Mouse (Mus musculus): ENCODE measurements around the gene Ankrd11.

Gene Ankrd11

DNA sequence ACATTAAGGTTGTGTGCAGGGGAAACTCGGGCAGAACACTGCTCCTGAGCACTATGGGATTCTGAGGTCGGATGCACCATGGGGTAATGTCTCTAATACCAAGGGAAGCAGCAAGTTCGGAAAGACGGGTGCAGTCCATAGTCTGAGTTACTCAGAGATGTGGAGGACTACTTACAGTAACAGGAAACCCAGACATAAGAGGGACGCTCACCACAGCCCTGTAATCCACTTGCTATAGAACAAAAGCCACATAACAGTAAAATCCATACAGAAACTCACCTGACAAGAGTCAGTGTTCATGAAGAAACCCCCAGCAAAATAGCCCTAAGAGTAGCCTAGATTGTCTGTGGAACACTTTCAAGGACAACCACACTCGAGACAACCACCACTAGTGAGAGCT lies 118.0 kb downstream of the Ankrd11 start:
- no peak for DNase-seq

- no peak for DNase-seq
Observed at GRCm38 (mm10) chr8:122923431-122924090, 118.5 kb downstream of the Ankrd11 start.

DNA sequence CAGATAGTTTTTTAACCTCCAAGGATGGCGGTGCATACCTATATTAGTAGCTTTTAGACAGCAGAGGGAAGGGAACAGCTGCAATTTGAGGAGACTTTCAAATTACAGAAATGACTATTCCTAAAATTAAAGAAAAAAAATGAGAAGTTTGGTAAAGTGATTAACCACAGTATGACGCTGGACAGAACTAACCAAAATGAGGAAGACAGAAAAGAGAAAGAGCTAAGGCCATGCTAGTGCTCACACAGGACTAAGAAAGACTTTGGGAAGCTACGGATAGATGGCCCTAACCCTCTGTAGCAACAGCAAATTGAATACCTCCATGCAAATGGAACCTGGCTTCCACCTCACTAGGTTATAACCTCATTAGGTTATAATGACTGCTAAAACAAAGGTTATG lies 119.1 kb downstream of the Ankrd11 start:
- DNase-seq: no peak

DNA sequence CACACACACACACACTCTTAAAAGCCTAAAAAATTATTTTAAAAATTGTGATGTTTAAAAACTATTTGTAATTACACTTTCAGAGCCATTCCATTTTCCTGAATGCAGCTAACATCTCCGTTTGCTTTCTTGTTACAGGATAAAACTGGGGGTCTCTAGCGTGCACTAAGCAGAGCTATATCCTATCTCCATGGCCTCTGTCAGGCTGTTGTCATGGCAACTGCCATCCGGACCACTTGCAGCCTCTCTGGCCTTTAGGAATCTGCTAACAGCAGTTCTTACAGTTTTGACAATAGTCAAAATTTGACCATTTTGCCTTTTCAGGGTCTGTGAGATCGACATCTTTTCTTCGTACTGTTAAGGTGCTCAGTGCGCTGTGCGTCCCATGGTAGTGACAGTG lies 121.2 kb downstream of the Ankrd11 start:
- DNase-seq: no peak

DNA sequence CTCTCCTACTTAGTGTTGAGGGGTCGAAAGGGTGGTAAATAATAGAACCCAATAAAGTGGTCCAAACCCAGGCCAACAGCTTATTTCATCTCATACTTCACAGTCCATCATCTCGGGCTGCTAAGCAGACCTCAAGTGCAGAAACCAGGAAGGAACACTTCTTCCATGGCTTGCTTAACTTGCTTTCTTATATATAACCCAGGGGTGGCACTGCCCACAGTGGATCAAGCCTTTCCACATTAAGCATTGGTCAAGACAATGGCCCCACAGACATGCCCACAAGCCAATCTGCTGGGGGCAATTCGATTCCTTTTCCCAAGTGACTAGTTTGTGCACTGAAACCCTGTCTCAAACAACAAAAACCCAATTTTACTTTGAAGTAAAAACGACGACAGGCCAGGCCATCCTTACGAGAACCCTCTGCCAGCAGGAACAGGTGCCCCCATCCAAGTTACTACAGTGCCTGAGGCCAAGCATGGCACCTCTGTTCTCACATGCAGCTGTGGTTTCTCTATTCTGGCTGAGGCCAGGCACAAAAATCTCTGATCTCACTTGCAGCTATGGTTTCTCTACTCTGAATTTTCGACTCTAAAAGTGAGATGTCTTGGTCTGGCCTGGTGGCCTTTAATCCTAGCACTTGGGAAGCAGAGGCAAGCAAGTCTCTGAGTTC lies 123.5 kb downstream of the Ankrd11 start:
- DNase-seq: peak; percentile 43

- peak; percentile 46 for DNase-seq
Observed at GRCm38 (mm10) chr8:122917531-122918392, 124.3 kb downstream of the Ankrd11 start.

DNA sequence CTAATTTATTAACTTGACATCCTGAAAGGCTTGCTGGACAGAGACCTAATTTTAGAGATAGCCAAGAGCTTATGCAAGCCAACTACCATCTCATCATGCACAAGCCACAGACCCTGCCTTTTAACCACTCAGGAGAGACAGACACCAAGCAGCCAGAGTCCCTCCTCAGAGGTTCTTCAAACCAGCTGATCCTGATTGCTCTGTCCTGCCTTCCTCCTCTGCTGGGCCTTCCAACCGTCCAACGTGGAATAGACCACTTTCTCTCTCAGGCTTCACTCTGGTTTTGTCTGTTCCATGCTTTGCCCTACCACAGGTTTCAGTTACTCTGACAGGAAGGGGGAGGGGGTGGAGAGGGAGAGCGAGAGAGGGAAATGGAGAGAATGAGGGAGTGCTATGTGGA lies 125.3 kb downstream of the Ankrd11 start:
- peak; percentile 41 for DNase-seq

DNA sequence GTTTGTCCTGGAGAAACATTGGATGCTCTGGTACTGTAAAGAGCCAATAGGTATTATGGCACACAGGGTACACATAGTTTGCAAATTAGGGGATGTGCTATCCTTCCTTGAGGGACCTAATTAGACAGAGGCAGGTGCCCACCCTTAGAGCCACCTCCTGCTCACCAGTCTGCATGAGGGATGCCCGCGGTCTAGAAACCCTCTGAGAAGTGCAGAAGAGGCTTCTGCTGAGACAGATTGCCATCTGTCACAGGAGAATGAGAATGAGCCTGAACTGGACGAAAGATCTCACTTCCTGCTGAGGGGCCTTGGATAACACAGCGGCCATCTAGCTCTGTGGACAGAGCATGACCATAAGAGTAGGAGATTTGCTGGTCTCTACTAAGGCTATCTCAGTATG lies 129.2 kb downstream of the Ankrd11 start:
- DNase-seq: no peak

- DNase-seq: no peak
Observed at GRCm38 (mm10) chr8:122912150-122912549, 129.9 kb downstream of the Ankrd11 start.

DNA sequence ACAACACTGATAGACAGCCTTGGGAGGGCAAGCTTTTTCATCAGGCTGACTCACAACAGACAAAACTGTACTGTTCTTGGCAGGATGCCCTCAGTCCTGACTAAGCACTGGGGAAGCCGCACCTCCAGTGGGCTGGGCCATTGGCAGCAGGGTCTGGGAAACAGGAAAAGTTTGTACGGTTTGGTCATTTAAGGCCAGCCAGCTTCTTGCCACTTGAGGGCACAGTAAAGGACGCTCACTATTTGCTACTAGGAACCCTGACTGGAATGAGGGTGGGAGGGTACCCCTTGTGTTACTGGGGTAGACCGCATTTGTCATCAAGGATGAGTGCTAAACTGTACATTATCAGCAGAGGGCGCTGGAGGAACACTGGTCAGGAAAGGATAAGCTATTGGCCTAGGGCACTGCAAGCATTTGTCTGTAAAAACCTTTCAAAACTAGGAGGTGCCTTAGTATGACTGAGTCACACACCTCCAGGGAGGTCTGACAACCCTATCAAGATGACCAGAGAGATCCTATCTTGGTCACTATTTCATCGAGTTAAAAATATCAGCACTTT lies 135.5 kb downstream of the Ankrd11 start:
- DNase-seq: peak; percentile 87

DNA sequence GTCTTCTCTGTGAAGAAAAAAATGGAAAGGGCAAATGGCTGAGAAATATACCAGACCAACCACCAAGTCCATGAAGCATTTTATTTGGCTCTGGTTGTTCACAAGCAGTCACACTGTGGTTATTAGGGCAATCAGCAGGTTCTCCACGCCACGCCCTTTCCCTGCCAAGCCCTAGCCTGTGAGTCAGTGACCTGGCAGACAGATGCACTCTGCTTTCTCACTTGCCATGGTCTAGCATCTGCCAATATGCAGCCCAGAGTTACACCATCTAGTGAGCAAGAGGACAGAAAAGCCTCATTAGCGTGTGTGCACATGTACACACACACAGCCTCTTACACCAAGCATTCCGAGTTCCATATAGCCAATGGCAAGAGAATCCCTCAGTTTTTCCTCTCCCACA lies 136.7 kb downstream of the Ankrd11 start:
- DNase-seq: no peak

DNA sequence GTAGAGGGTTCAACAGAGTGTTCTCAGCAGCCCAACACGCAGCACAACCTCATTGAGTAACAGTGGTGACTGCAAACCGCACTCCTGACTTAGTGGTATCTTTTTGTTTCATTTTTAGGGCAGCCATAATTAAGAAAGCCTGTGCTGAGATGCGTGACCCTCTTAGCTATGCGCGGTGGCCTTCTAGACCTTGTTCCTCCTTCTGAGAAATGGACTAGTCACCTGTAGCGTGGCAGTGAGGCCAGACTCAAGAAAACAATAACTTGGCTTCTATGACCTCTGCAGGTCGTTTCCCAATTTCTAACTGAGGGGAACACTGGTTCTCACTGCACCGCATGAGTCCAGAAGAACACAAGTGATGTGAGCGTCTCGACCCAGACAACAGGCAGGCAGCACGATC lies 137.6 kb downstream of the Ankrd11 start:
- DNase-seq: no peak

- no peak for DNase-seq
Observed at GRCm38 (mm10) chr8:122903002-122903401, 139.1 kb downstream of the Ankrd11 start.

- DNase-seq: no peak
Observed at GRCm38 (mm10) chr8:122902581-122902980, 139.5 kb downstream of the Ankrd11 start.

DNA sequence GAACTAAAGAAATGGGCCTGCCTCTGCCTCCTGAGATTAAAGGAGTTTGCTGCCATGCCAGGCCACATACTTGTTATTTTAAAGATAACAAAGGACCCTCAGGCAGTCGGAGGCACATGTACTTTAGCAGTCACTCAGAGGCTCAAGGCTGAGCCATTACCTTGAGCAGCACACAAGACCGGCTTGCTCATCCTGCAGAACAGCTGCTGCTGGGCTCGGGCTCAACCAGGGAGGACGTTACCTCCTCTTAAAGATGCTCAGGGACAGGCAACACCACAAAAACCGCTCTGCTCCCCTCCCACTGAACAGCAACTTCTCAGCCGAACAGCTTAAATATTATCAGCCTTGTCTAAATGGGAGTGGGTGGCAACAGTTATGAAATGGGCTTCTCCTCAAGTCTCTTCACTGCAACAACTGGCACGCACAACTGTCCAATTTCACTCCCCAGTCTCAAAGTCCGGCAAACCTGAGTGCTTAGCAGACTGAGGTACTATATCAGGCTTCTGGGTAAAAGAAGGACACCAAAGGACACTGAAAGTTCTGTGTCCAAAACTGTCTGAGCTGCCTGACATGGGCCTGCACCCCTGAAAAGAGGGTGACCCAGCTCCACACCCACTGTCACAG lies 140.1 kb downstream of the Ankrd11 start:
- no peak for DNase-seq

DNA sequence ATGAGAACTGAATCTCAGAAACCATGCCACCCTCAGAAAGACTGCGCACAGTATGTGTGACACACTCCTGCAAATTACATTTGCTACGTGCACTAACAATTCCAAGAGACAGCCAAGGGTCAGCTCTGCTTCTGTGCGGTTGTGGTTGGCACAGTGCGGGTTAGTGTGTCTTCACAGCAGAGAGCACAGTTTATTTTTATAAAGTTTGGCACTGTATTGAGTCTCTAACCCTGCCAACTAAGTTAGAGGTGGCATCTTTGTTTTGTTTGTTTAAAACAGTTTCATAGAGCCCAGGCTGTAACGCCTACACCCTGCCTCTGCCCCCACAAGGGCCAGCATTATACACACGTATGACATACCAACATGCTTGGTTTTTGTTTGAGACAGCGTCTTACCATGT lies 140.6 kb downstream of the Ankrd11 start:
- DNase-seq: no peak

GRCm38 (mm10) chr8:122899085-122899484 lies 143.0 kb downstream of the Ankrd11 start:
- no peak for DNase-seq

- no peak for DNase-seq
Observed at GRCm38 (mm10) chr8:122898473-122898872, 143.6 kb downstream of the Ankrd11 start.

DNA sequence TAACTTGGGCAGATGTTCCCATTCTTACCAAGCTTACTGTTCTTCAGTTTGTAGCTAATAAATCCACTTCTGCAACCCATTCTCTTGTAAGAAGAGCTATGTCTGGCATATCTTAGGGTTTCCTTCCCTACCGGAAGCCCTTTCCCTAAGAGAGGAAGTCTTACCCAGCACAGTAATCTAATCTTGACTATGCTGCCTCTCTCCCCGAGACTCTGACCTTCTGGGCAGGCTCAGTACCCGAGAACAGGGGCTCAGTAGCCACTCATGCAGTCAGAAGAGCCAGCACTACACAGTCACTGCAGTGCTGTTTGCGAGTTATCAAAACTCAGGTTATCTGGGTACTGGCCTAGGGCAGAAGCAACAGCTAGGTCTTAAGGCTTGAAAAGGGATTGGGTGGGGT lies 144.1 kb downstream of the Ankrd11 start:
- DNase-seq: no peak

DNA sequence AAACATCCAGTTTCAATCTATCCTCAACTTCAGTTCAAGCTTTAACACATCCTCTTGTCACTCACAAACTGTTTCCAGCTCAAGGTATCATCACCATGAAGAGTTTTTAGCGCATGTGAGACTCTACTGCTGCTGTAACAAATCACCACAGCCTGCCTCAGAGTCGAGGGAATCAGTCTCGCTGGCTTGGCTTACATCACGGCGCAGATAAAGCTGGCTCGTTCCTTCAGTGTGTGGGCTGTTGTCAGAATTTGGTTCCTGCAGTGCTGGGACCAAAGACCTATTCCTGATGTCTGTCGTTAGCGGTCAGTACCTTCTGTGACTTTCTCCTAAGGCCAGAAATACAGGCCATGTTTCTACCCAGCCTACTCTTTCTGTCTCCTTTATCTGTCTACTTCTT lies 144.9 kb downstream of the Ankrd11 start:
- no peak for DNase-seq

DNA sequence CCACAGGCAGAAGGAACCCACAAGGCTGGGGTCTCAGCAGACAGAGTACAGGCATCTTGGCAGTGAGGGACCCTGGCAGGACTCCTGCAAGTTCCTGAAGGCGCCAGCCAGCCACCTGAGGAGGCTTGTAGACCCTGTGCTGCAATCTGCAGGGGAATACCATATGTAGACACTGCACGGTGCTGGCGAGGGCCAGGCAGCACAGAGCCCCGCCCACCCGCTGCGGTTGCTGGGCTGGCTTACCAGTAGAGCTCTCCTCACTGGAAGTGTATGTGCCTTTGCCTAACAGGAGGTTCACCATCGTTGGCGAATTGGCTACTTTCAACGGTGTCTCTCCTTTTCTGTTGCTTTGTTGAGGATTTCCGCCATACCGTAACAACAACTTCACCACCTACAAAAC lies 145.8 kb downstream of the Ankrd11 start:
- no peak for DNase-seq

DNA sequence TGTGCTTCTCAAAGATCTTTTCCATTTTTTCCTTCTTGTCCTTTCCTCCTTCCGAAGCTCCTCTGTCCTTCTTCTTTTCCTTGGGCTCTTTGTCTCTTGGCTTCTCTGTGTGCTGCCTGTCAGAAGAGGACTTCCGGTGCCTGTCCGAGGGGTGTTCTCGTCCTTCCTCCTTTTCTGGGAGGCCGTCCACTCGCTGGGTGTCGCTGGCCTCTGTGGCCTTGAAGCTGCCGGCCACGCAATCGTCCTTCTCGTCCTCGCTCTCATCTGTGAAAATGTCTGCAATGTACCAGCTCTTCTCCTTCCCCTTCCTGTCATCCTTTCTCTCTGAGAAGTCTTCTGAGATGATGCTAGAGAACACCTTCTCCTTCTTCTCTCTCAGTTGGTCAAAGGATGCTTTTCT lies 148.6 kb downstream of the Ankrd11 start:
- no peak for DNase-seq

DNA sequence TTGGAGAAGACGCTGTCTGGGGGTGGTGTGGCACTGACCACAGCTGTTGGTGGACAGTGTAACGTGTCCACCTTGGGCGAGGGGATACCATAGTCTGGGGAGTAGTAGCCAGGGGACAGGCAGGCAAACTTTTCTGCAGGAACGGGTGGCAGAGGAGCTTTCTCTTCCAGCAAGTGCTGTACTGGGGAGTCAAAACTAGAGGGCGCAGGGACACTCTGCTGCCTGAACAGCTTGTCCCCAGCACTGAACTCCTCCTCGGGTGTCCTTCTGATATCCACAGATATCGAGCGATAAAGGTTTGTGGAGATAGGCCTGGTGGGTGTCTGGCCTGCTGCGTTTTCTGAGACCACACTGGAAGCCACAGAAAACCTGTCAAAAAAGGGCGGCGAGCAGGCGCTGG lies 150.6 kb downstream of the Ankrd11 start:
- DNase-seq: no peak

Measured in thymus, postnatal 4 days (tissue).